Mouse (Mus musculus) C2C12 (cell line): ENCODE measurements at regions not wholly inside any gene's neighbourhood (a gene's known extent, or its start where the extent isn't known, plus 50 kb on each side); places are given as distances from the start of the nearest gene placed in this dataset.
"Not testable (repeated sequence)": the region's sequence is repeated elsewhere in the genome, so short reads cannot be mapped to it uniquely, and the experiment has no call there.

Experiments used
- H3K27me3 ChIP-seq: one replicate; pipeline ENCODE4 v1.6.1; 2011; ENCODE audit not compliant: control insufficient read depth, insufficient read depth, insufficient read length
- H3K36me3 ChIP-seq: one replicate; pipeline ENCODE4 v1.6.1; 2011; ENCODE audit not compliant: control insufficient read depth, insufficient read depth
- H3K4me3 ChIP-seq: one replicate; pipeline ENCODE4 v1.5.1; 2011; ENCODE audit warnings: mild to moderate bottlenecking, control low read depth; ENCODE audit not compliant: poor library complexity, insufficient read depth, severe bottlenecking
- H3K79me2 ChIP-seq: one replicate; pipeline ENCODE4 v1.6.1; 2011; ENCODE audit not compliant: control insufficient read depth, insufficient read depth
- H3K79me3 ChIP-seq: one replicate; pipeline ENCODE4 v1.6.1; 2011; ENCODE audit warnings: low read depth, control low read depth
- H3ac ChIP-seq: one replicate; pipeline ENCODE3; 2011; ENCODE audit warnings: low read depth; ENCODE audit not compliant: control insufficient read depth, insufficient read length
- CEBPB ChIP-seq: IDR thresholded peaks from one replicate; pipeline ENCODE4 v1.6.1; 2011; ENCODE audit warnings: low read depth, mild to moderate bottlenecking, control low read depth, moderate library complexity
- CTCF ChIP-seq: IDR thresholded peaks from one replicate; pipeline ENCODE4 v1.5.1; 2011; ENCODE audit not compliant: control insufficient read depth, insufficient read depth, insufficient read length
- FOSL1 ChIP-seq: IDR thresholded peaks from one replicate; pipeline ENCODE4 v1.8.0; 2011; ENCODE audit warnings: mild to moderate bottlenecking, low read length; ENCODE audit not compliant: poor library complexity, insufficient read depth, severe bottlenecking
- MAX ChIP-seq: IDR thresholded peaks from one replicate; pipeline ENCODE4 v1.6.1; 2011; ENCODE audit warnings: mild to moderate bottlenecking, control low read depth
- MYOD1 ChIP-seq: IDR thresholded peaks from one replicate; pipeline ENCODE4 v1.6.1; 2011; ENCODE audit warnings: low read depth; ENCODE audit not compliant: control insufficient read depth, insufficient read length
- MYOG ChIP-seq: IDR thresholded peaks from one replicate; pipeline ENCODE4 v1.6.1; 2011; ENCODE audit not compliant: control insufficient read depth, insufficient read length; ENCODE audit errors: extremely low read depth
- USF1 ChIP-seq: IDR thresholded peaks from one replicate; pipeline ENCODE4 v1.6.1; 2011; ENCODE audit warnings: low read depth, mild to moderate bottlenecking, control low read depth, moderate library complexity

GRCm38 (mm10) chr2:160580250-160580649 is 65.4 kb upstream of the Top1 start:
- no peak for TF ChIP-seq MAX
- no peak for TF ChIP-seq CTCF
- TF ChIP-seq MYOG = no peak
- no peak for TF ChIP-seq CEBPB
- TF ChIP-seq MYOD1 = no peak
- no peak for TF ChIP-seq FOSL1
- no peak for TF ChIP-seq USF1
- H3K79me2 ChIP-seq = no peaks in the 10 kb centered on the region
- peaks cover 15% of the 10 kb centered on the region for H3K27me3 ChIP-seq

GRCm38 (mm10) chr2:160581029-160581428 is 64.7 kb upstream of the Top1 start:
- no peak overlapping the region for H3ac ChIP-seq
- H3K4me3 ChIP-seq = no peak overlapping the region
- H3K79me2 ChIP-seq = no peaks in the 10 kb centered on the region
- no peaks in the 10 kb centered on the region for H3K36me3 ChIP-seq
- no peaks in the 10 kb centered on the region for H3K79me3 ChIP-seq
- TF ChIP-seq FOSL1 (no peak), MYOG (no peak), CTCF (no peak), MAX (no peak), MYOD1 (no peak), USF1 (no peak), CEBPB (no peak)
- H3K27me3 ChIP-seq = peaks cover 15% of the 10 kb centered on the region

More at GRCm38 (mm10) chr2:160580250-160580649, 65.4 kb upstream of the Top1 start:
- Histone ChIP-seq H3K36me3 (no peaks in the 10 kb centered on the region), H3K4me3 (no peak overlapping the region), H3ac (no peak overlapping the region), H3K79me3 (no peaks in the 10 kb centered on the region)

GRCm38 (mm10) chr2:160583034-160583433 is 62.7 kb upstream of the Top1 start:
- H3K36me3 ChIP-seq, H3K4me3 ChIP-seq, H3K79me2 ChIP-seq, H3ac ChIP-seq, H3K79me3 ChIP-seq: not testable (repeated sequence)
- peaks cover 15% of the 10 kb centered on the region for H3K27me3 ChIP-seq

- H3K27me3 ChIP-seq = peaks cover 15% of the 10 kb centered on the region
- no peak overlapping the region for H3K4me3 ChIP-seq
- TF ChIP-seq MYOD1 = no peak
- no peak for TF ChIP-seq MYOG
- no peak for TF ChIP-seq FOSL1
- TF ChIP-seq USF1 = no peak
- no peak for TF ChIP-seq CEBPB
- TF ChIP-seq CTCF = no peak
- TF ChIP-seq MAX = no peak
- no peaks in the 10 kb centered on the region for H3K79me2 ChIP-seq
- H3K36me3 ChIP-seq = no peaks in the 10 kb centered on the region
- no peaks in the 10 kb centered on the region for H3K79me3 ChIP-seq
- H3ac ChIP-seq = no peak overlapping the region
These were observed 62.2 kb upstream of the Top1 start for GRCm38 (mm10) chr2:160583506-160583905.

- Histone ChIP-seq H3K27me3 (peaks cover 15% of the 10 kb centered on the region), H3K79me2 (no peaks in the 10 kb centered on the region), H3ac (no peak overlapping the region), H3K36me3 (no peaks in the 10 kb centered on the region), H3K79me3 (no peaks in the 10 kb centered on the region), H3K4me3 (no peak overlapping the region)
- TF ChIP-seq USF1 (no peak), MYOD1 (no peak), MAX (no peak), MYOG (no peak), CTCF (no peak), FOSL1 (no peak), CEBPB (no peak)
These were observed 61.1 kb upstream of the Top1 start for GRCm38 (mm10) chr2:160584568-160584967.

- no peak overlapping the region for H3K4me3 ChIP-seq
- H3K36me3 ChIP-seq = no peaks in the 10 kb centered on the region
- H3ac ChIP-seq = no peak overlapping the region
- TF ChIP-seq FOSL1 (no peak), MAX (no peak), MYOG (no peak), CEBPB (no peak), CTCF (no peak), MYOD1 (no peak), USF1 (no peak)
- H3K79me2 ChIP-seq = no peaks in the 10 kb centered on the region
- no peaks in the 10 kb centered on the region for H3K79me3 ChIP-seq
- H3K27me3 ChIP-seq = no peaks in the 10 kb centered on the region
These were observed 58.5 kb upstream of the Top1 start for GRCm38 (mm10) chr2:160587015-160587835.
